Mouse (Mus musculus) erythroblast, embryonic 14.5 days (primary cell): ENCODE data around the gene Ttc1. TPM values are rescaled to one million over a fixed set of nuclear protein-coding genes. Genes with fewer than 3 reads are reported as not detected.

ENCODE experiments used
- H3K27me3 ChIP-seq: 2 replicates; pipeline ENCODE4 v1.6.1; 2012; ENCODE audit warnings: inconsistent platforms; ENCODE audit not compliant: control insufficient read depth
- H3K36me3 ChIP-seq: 2 replicates; pipeline ENCODE4 v1.6.1; 2012; ENCODE audit warnings: mild to moderate bottlenecking, inconsistent platforms; ENCODE audit not compliant: control insufficient read depth
- H3K4me1 ChIP-seq: 2 replicates; pipeline ENCODE4 v1.6.1; 2012; ENCODE audit warnings: inconsistent platforms; ENCODE audit not compliant: control insufficient read depth
- H3K4me3 ChIP-seq: replicated peaks from 2 replicates; pipeline ENCODE3; 2012; ENCODE audit warnings: moderate library complexity, mild to moderate bottlenecking, inconsistent platforms
- H3K9me3 ChIP-seq: 2 replicates; pipeline ENCODE4 v1.6.1; 2012; ENCODE audit warnings: low read length, inconsistent platforms, mixed read lengths; ENCODE audit not compliant: control insufficient read depth
- GATA1 ChIP-seq: IDR thresholded peaks from 2 replicates; pipeline ENCODE4 v1.6.1; 2012; ENCODE audit warnings: low read length, inconsistent platforms, mixed read lengths
- TAL1 ChIP-seq: IDR thresholded peaks from 3 replicates; pipeline ENCODE4 v1.6.1; 2012; ENCODE audit warnings: low read length, inconsistent platforms, mixed read lengths
- polyA plus RNA-seq: library from polyadenylated mRNA; stranded (reverse); fragments of >175 nt; gene quantifications from 2 replicates; pipeline ENCODE4 v1.2.3, GENCODE M21; 2012

Ttc1 gene
- polyA plus RNA-seq, 1 experiment: 1.1 TPM

DNA sequence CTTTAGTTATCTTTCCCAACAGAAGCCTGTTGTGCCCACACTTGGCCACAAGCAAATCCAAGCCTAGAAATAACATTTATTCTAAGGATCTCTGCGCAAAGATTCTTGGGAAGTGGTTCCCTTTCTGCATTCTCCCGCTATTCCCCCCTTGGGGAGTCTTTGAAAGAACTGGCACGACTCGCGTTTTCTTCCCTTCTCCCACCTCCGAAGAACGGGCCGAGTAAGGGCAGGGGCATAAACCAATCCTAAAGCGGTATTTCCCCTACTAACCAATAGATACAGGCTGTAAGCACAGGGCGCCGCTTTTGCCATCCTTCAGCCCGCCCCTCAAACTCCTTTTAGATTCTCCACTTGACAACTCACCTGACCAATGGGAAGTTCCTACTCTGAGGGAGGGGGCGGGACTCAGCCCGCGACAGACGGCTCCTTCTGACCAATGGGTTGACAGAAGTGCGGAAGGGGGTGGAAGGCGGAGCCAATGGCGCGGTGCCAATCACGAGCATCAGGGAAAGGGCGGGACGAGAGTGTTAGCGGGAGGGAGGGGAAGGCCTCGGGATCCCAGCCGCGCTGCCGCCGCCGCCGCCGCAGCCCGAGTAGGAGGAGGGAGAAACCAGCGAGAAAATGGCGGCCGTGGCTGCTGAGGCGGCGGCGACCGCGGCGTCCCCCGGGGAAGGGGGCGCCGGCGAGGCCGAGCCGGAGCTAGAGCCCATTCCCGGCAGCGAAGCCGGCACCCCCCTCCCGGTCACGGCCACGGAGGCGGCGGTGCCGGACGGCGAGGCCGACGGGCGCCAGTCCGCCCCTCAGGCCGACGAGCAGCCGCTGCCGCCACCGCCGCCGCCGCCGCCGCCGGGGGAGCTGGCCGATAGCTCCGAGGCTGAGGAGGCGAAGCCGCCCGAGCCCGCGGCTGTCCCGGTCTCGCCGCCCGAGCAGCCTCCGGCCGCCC lies 66.1 kb downstream of the Ttc1 start, which contains the start of gene Pwwp2a:
TSS of gene Pwwp2a (plus strand) at position 527 of the 943 bp plus-strand sequence.
- H3K9me3 ChIP-seq: no peaks in the 10 kb centered on the region
- peaks cover 31% of the 10 kb centered on the region for H3K36me3 ChIP-seq
- TF ChIP-seq GATA1 (no peak; the same call in 1 of the 2 replicates), TAL1 (no peak)
- peak within 1 kb of the TSS; percentile 95 for H3K4me3 ChIP-seq
- H3K27me3 ChIP-seq: no peaks in the 10 kb centered on the region
- peaks cover 32% of the 10 kb centered on the region for H3K4me1 ChIP-seq

Other genes starting within 250 kb of the Ttc1 start
- not detected in 2 replicates for gene Ccnjl, start 219.2 kb downstream of the Ttc1 start, polyA plus RNA-seq
- not detected in 2 replicates for gene 4933415A04Rik, start 161.0 kb downstream of the Ttc1 start, polyA plus RNA-seq
- not detected in 2 replicates for gene Fabp6, start 146.5 kb downstream of the Ttc1 start, polyA plus RNA-seq
- gene Pwwp2a, start 66.0 kb downstream of the Ttc1 start, polyA plus RNA-seq: 0.51 and 0.72 TPM in 2 replicates
- gene Adra1b, start 153.2 kb upstream of the Ttc1 start, polyA plus RNA-seq: 0.02 TPM in 1 of 2 replicates, not detected in the other